Mouse (Mus musculus) erythroblast, embryonic 14.5 days (primary cell): ENCODE data around the gene Lgi4. TPM values are rescaled to one million over a fixed set of nuclear protein-coding genes. Genes with fewer than 3 reads are reported as not detected.
A peak's percentile ranks its signal among the peaks of the same experiment; 100 is the strongest.

Experiments
- H3K27me3 ChIP-seq: 2 replicates; pipeline ENCODE4 v1.6.1; 2012; ENCODE audit warnings: inconsistent platforms; ENCODE audit not compliant: control insufficient read depth
- H3K36me3 ChIP-seq: 2 replicates; pipeline ENCODE4 v1.6.1; 2012; ENCODE audit warnings: mild to moderate bottlenecking, inconsistent platforms; ENCODE audit not compliant: control insufficient read depth
- H3K4me1 ChIP-seq: 2 replicates; pipeline ENCODE4 v1.6.1; 2012; ENCODE audit warnings: inconsistent platforms; ENCODE audit not compliant: control insufficient read depth
- H3K4me3 ChIP-seq: replicated peaks from 2 replicates; pipeline ENCODE3; 2012; ENCODE audit warnings: moderate library complexity, mild to moderate bottlenecking, inconsistent platforms
- H3K9me3 ChIP-seq: 2 replicates; pipeline ENCODE4 v1.6.1; 2012; ENCODE audit warnings: low read length, inconsistent platforms, mixed read lengths; ENCODE audit not compliant: control insufficient read depth
- GATA1 ChIP-seq: IDR thresholded peaks from 2 replicates; pipeline ENCODE4 v1.6.1; 2012; ENCODE audit warnings: low read length, inconsistent platforms, mixed read lengths
- TAL1 ChIP-seq: IDR thresholded peaks from 3 replicates; pipeline ENCODE4 v1.6.1; 2012; ENCODE audit warnings: low read length, inconsistent platforms, mixed read lengths
- polyA plus RNA-seq: library from polyadenylated mRNA; stranded (reverse); fragments of >175 nt; gene quantifications from 2 replicates; pipeline ENCODE4 v1.2.3, GENCODE M21; 2012

The Lgi4 gene
- polyA plus RNA-seq, 1 experiment = not detected

- Histone ChIP-seq H3K4me3 (no peak overlapping the region), H3K9me3 (no peaks in the 10 kb centered on the region), H3K36me3 (peaks cover under 1% of the 10 kb centered on the region; the same call in 1 of the 2 replicates), H3K4me1 (no peaks in the 10 kb centered on the region), H3K27me3 (no peaks in the 10 kb centered on the region)
- TF ChIP-seq GATA1 (no peak), TAL1 (no peak)
Measured at GRCm38 (mm10) chr7:31107781-31108180, 48.6 kb downstream of the Lgi4 start.

- Histone ChIP-seq H3K36me3 (no peaks in the 10 kb centered on the region; the same call in 1 of the 2 replicates), H3K9me3 (no peaks in the 10 kb centered on the region), H3K4me3 (no peak overlapping the region), H3K27me3 (no peaks in the 10 kb centered on the region), H3K4me1 (no peaks in the 10 kb centered on the region)
- TF ChIP-seq TAL1 (no peak), GATA1 (no peak)
Measured at GRCm38 (mm10) chr7:31109091-31109490, 49.9 kb downstream of the Lgi4 start.

GRCm38 (mm10) chr7:31109796-31110195 lies 50.7 kb downstream of the Lgi4 start:
- TF ChIP-seq GATA1 (no peak), TAL1 (no peak)
- H3K36me3 ChIP-seq = no peaks in the 10 kb centered on the region; the same call in 1 of the 2 replicates
- no peaks in the 10 kb centered on the region for H3K4me1 ChIP-seq
- H3K4me3 ChIP-seq = no peak overlapping the region
- no peaks in the 10 kb centered on the region for H3K9me3 ChIP-seq
- no peaks in the 10 kb centered on the region for H3K27me3 ChIP-seq

DNA sequence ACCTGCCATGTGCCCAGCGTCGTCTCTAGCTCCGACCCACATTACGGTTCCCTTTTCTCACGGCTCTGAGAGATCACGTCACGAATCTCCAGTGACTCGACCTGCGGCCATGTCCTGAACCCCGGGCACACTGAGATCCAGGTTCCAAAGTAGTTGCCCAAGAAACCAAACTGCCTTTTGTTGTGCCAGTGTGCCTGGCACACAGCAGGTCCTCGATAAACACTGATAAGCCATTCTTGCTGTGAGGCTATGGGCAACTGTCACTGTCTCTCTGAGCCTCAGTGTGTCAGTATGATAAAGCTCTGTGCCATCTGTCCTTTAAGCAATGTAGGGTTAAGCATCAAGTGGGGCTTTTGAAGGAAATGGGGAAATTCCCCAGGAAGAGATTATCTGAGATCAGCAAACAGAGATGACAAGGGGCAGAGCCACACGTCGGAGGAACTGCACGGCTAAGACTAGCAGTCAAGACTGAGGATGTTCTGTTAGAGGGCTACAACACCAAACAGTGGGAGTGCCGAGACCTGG lies 51.8 kb downstream of the Lgi4 start:
- H3K36me3 ChIP-seq = no peaks in the 10 kb centered on the region; the same call in 1 of the 2 replicates
- H3K9me3 ChIP-seq = no peaks in the 10 kb centered on the region
- H3K27me3 ChIP-seq = no peaks in the 10 kb centered on the region
- no peak overlapping the region for H3K4me3 ChIP-seq
- H3K4me1 ChIP-seq = no peaks in the 10 kb centered on the region
- TF ChIP-seq GATA1 (no peak), TAL1 (no peak)

DNA sequence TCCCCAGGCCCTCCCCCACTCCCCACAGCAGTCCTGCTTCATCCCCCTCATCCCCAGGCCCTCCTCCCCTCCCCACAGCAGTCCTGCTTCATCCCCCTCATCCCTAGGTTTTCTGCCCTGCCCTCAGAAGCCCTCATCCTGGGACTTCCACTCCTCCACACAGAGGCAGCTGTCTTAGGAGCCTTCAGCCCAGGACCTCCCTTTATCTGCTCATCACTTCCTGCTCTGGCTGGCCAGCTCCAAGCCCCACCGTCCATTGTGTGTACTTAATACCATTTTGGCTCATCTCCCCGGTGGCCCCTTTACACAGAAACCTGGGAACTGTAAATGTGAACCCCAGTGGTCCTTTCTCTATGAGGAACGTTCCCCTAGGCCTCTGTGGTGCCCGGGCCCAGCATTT lies 52.9 kb downstream of the Lgi4 start:
- no peaks in the 10 kb centered on the region for H3K27me3 ChIP-seq
- no peak overlapping the region for H3K4me3 ChIP-seq
- no peaks in the 10 kb centered on the region; the same call in 1 of the 2 replicates for H3K36me3 ChIP-seq
- H3K4me1 ChIP-seq = no peaks in the 10 kb centered on the region
- TF ChIP-seq GATA1 = no peak
- TF ChIP-seq TAL1 = no peak
- no peaks in the 10 kb centered on the region for H3K9me3 ChIP-seq

DNA sequence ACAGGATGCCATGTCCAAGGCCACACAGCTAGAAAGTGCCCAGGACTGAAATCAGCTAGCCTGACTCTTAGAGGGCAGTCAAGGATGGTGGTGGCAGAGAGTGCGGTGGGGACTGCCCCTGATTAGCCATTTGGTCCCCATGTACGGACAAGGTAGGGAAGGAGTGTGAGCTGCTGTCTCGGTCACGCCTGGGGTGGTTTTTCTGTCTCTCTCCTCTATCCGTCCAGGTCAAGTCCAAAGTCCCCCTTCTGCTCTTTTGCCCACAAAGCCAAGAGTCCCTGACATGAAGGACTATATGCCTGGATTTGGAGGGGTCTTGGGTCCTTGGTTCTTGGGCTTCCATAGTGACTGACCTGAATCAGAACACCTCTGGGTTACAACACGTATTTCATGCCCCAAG lies 54.7 kb downstream of the Lgi4 start:
- Histone ChIP-seq H3K4me3 (peak overlapping the region; percentile 47), H3K4me1 (no peaks in the 10 kb centered on the region)

DNA sequence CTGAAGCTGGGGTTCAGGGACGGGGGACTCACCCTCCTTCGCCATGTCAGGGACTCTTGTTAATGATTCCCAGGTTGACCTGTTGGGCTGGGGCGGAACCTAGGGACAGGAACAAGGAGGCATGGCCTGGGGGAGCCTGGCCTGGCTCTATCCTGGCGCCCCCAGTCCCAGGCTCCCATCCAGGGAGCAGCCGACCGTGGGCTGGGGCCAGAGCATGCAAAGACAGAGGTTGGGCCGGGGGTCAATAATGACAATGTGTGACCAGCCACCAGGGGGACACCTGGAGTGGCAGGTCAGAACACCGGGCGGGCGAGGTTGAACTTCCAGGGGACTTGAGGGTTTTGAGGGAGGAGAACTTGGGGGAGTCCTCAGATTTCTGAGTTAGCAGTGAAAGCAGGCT lies 55.5 kb downstream of the Lgi4 start:
- no peaks in the 10 kb centered on the region for H3K9me3 ChIP-seq
- TF ChIP-seq TAL1 (no peak), GATA1 (no peak)
- no peaks in the 10 kb centered on the region; the same call in 1 of the 2 replicates for H3K36me3 ChIP-seq
- no peaks in the 10 kb centered on the region for H3K27me3 ChIP-seq
- H3K4me3 ChIP-seq = peak overlapping the region; percentile 47
- H3K4me1 ChIP-seq = no peaks in the 10 kb centered on the region

More for the DNA sequence above, 54.7 kb downstream of the Lgi4 start:
- Histone ChIP-seq H3K36me3 (no peaks in the 10 kb centered on the region; the same call in 1 of the 2 replicates), H3K27me3 (no peaks in the 10 kb centered on the region), H3K9me3 (no peaks in the 10 kb centered on the region)
- no peak for TF ChIP-seq GATA1

DNA sequence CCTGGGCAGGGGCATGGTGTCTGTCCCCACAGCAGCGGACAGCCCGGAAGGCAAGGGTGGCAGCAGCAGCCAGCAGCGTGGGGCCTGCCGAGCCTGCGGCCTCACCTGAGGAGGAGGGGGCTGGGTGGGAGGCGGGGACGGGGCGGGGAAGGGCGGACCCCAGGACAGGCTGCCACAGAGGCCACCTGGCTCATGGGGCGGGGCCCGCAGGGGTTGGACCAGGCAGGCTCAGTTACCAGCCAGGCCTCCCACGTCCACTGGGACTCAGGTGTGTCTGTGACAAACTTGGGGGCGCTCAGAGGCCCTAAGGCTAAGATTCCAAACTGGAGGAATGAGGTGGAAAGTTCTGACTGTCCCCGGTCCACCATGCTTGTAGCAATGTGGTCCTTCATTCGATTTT lies 56.0 kb downstream of the Lgi4 start, which contains the start of gene Hpn:
TSS of gene Hpn (minus strand) at position 109 of the 400 bp plus-strand sequence.
- Histone ChIP-seq H3K27me3 (no peaks in the 10 kb centered on the region), H3K9me3 (no peaks in the 10 kb centered on the region), H3K36me3 (no peaks in the 10 kb centered on the region; the same call in 1 of the 2 replicates), H3K4me3 (peak within 1 kb of the TSS; percentile 47), H3K4me1 (no peaks in the 10 kb centered on the region)
- TF ChIP-seq TAL1 = no peak
- no peak for TF ChIP-seq GATA1

DNA sequence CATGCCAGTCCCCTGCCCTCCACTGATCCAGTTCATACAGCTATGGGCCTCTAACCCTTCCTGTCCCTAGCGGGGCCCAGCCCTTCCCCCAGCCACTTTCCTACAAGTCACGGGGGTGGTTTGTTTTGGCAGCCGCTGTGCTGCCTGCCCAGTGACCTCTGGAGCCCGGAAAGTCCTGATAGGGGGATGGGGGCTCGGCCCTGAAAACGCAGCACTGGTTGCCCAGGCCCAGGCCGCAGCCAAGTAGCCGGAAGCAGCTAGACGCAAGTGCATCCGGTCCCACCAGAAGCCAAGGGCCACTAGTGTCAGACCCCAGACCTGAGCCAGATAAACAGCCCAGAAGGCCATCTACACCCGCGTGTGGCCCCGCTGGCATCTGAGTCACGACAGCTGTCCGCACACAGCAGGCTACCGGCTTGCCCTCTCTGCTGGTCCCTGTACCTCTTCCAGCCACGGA lies 56.5 kb downstream of the Lgi4 start:
- no peaks in the 10 kb centered on the region for H3K36me3 ChIP-seq
- H3K9me3 ChIP-seq = no peaks in the 10 kb centered on the region
- H3K27me3 ChIP-seq = no peaks in the 10 kb centered on the region
- no peak overlapping the region for H3K4me3 ChIP-seq
- no peaks in the 10 kb centered on the region for H3K4me1 ChIP-seq
- TF ChIP-seq TAL1 = no peak
- TF ChIP-seq GATA1 = no peak

DNA sequence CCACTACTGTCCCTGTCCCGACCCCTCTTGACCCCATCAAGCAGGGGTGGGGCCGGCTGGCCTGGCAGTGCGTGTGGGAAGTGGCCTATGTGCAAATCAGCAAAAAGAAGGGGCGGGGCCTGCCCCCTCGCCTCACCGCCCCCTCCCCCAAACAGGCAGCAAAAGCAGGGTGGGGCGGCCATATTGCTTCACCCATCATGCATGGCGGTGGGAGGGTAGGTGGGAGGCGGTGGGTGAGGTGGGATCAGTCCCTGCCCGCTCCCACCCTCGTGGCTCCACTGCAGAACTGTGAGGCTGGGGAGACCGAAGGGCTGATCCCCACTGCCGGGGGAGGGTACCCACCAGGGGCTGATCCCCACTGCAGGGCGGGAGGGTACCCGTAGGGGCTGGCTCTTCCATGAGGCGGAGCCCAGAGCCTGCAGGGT lies 57.6 kb downstream of the Lgi4 start:
- Histone ChIP-seq H3K4me1 (no peaks in the 10 kb centered on the region), H3K27me3 (no peaks in the 10 kb centered on the region), H3K9me3 (no peaks in the 10 kb centered on the region), H3K4me3 (peak overlapping the region; percentile 9), H3K36me3 (no peaks in the 10 kb centered on the region)
- no peak for TF ChIP-seq GATA1
- no peak for TF ChIP-seq TAL1
